Mouse (Mus musculus) lung, postnatal 0 days (tissue): ENCODE measurements around the gene Rab33b. TPM values are rescaled to one million over a fixed set of nuclear protein-coding genes. Genes with fewer than 3 reads are reported as not detected.

Source experiments
- ATAC-seq: fragments of 200-750 bp; cut with Nextera tagmentation; 2 replicates; pipeline ENCODE4 v1.8.0; 2017; ENCODE audit warnings: moderate library complexity
- DNase-seq: peaks from one replicate; pipeline ENCODE4 v3.0.0-alpha.2; 2016; ENCODE audit warnings: low spot score
- H3K27ac ChIP-seq: fragments of 300-500 bp; sonication (generic); 2 replicates; pipeline ENCODE4 v1.5.1; 2014; ENCODE audit warnings: antibody characterized with exemption, mild to moderate bottlenecking, low read length, mixed read lengths
- H3K27me3 ChIP-seq: fragments of 300-500 bp; sonication (generic); replicated peaks from 2 replicates; pipeline ENCODE4 v1.6.1; 2014; ENCODE audit warnings: low read length, mixed read lengths; ENCODE audit not compliant: insufficient read depth
- H3K36me3 ChIP-seq: fragments of 300-500 bp; sonication (generic); 2 replicates; pipeline ENCODE4 v1.6.1; 2014; ENCODE audit warnings: low read length, mixed read lengths; ENCODE audit not compliant: insufficient read depth
- H3K4me1 ChIP-seq: fragments of 300-500 bp; sonication (generic); 2 replicates; pipeline ENCODE4 v1.6.1; 2014; ENCODE audit warnings: antibody characterized with exemption, low read depth, low read length, mixed read lengths; ENCODE audit not compliant: insufficient read depth
- H3K4me2 ChIP-seq: fragments of 300-500 bp; sonication (generic); replicated peaks from 2 replicates; pipeline ENCODE4 v1.6.1; 2014; ENCODE audit warnings: low read depth, mild to moderate bottlenecking, low read length, moderate library complexity, mixed read lengths
- H3K4me3 ChIP-seq: fragments of 300-500 bp; sonication (generic); 2 replicates; pipeline ENCODE4 v1.5.1; 2014; ENCODE audit warnings: low read depth, low read length
- H3K9ac ChIP-seq: fragments of 300-500 bp; sonication (generic); replicated peaks from 2 replicates; pipeline ENCODE4 v1.6.1; 2014; ENCODE audit warnings: low read depth, mild to moderate bottlenecking
- H3K9me3 ChIP-seq: fragments of 300-500 bp; sonication (generic); 2 replicates; pipeline ENCODE4 v1.6.1; 2016; ENCODE audit warnings: low read length, mixed read lengths
- CTCF ChIP-seq: IDR thresholded peaks from 2 replicates; pipeline ENCODE4 v1.5.1; 2016; ENCODE audit warnings: antibody characterized with exemption, mild to moderate bottlenecking
- EP300 ChIP-seq: IDR thresholded peaks from 2 replicates; pipeline ENCODE4 v1.6.1; 2016; ENCODE audit warnings: antibody characterized with exemption, mild to moderate bottlenecking, control low read depth
- WGBS: fragments of 180-500 bp; shearing (Covaris S2); extraction: QIAGEN DNeasy Blood & Tissue Kit; methylation state at CpG from one replicate; pipeline ENCODE4 v1.1.7; 2014; 5-methylcytosine and 5-hydroxymethylcytosine counted together
- polyA plus RNA-seq: library from polyadenylated mRNA; unstranded; fragments of >200 nt; fragmentation: Nextera tagmentation; extraction: Ambion mirVana; gene quantifications from 2 replicates; pipeline ENCODE4 v1.2.1, GENCODE M21; 2015

The Rab33b gene
- polyA plus RNA-seq, 1 experiment from 2014 or later = 24.9 TPM

DNA sequence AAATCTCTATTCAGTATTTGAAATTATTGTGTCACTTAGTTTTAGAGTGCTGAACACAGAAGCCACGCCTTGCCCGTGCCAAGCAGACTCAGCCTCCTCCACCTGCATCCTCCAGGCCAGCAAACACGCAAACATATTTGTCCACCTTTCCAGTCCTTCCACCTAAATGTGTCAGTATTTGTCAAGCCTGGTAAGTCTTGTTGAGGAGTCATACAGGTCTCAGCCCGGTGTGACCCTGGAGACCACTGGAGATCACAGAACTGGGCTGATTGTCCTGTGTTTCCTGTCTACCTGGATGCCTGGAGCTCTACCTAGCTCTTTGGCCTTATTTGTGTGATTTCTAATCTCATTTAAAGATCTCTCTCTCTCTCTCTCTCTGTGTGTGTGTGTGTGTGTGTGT, 16.2 kb downstream of the Rab33b start:
- 74% methylated on average over 4 of the region's 4 CpGs for WGBS
- no peaks in the 10 kb centered on the region for H3K36me3 ChIP-seq
- H3K9me3 ChIP-seq = no peaks in the 10 kb centered on the region
- TF ChIP-seq CTCF (no peak), EP300 (no peak)
- H3K27ac ChIP-seq = no peak overlapping the region
- no peak overlapping the region for H3K9ac ChIP-seq
- H3K4me1 ChIP-seq = no peaks in the 10 kb centered on the region; the same call in 1 of the 2 replicates
- H3K4me3 ChIP-seq = no peak overlapping the region
- no peak overlapping the region for H3K4me2 ChIP-seq
- H3K27me3 ChIP-seq = no peaks in the 10 kb centered on the region
- ATAC-seq = no peak
- DNase-seq = no peak

DNA sequence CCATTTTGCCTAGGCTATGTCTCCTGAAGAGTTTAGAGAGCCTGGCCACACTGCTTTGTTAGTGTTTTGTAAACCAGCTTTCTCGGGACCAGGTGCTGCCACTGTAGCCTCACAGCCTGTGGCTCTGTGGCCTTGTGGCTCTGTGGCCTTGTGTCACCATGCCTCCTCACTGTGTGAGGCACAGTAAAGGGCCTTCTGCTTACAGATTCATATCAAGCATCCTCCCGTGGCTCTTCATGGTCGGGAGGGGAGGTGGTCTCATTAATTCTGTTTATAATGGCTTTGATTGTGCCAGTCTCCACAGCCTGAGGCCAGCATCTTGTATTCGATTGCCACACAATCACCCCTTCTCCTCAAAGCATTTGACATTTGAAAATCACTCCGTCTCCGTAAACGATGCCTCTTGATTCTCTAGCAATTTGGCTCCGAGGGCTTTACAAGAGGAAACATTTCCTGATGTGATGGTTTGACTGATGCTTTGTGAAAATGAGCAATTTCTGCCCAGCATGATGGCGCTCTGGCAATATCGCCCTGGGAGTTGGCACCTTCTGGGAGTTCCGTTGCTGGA, 20.7 kb downstream of the Rab33b start:
- Histone ChIP-seq H3K36me3 (no peaks in the 10 kb centered on the region), H3K27ac (no peak overlapping the region), H3K9ac (no peak overlapping the region), H3K27me3 (no peaks in the 10 kb centered on the region), H3K4me3 (no peak overlapping the region), H3K4me1 (no peaks in the 10 kb centered on the region), H3K9me3 (no peaks in the 10 kb centered on the region), H3K4me2 (no peak overlapping the region)
- no peak for DNase-seq
- TF ChIP-seq CTCF (no peak), EP300 (no peak)
- 80% methylated on average over 11 of the region's 11 CpGs for WGBS
- no peak for ATAC-seq

DNA sequence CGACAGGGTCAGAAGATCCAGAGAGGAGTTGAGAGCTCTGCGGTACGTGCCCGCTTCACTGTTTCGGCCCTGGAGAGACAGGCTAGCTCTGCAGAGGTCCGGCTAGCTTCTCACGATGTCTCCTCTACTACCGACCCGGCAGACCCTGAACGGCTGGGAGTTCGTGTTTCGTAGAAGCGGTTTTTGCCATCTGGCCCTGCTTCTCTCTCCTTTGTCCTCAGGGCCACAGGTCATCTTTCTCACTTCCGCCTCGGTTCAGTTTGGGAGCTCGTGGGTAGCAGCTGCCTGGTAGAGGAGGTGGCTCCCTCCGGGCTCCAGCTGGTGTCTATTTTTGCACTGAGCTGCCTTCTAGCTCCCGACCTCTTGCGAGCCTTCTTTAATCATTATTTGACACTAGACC, 21.7 kb downstream of the Rab33b start:
- ATAC-seq (peak; percentile 19; the same call in 1 of the 2 replicates), DNase-seq (peak; percentile 38)
- no peaks in the 10 kb centered on the region for H3K27me3 ChIP-seq
- no peak overlapping the region; the same call in 1 of the 2 replicates for H3K9ac ChIP-seq
- no peaks in the 10 kb centered on the region for H3K4me1 ChIP-seq
- H3K9me3 ChIP-seq = no peaks in the 10 kb centered on the region
- no peak overlapping the region for H3K27ac ChIP-seq
- TF ChIP-seq EP300 = no peak
- TF ChIP-seq CTCF = no peak
- 58% methylated on average over 19 of the region's 19 CpGs for WGBS
- H3K4me2 ChIP-seq = no peak overlapping the region
- H3K4me3 ChIP-seq = no peak overlapping the region
- H3K36me3 ChIP-seq = no peaks in the 10 kb centered on the region

DNA sequence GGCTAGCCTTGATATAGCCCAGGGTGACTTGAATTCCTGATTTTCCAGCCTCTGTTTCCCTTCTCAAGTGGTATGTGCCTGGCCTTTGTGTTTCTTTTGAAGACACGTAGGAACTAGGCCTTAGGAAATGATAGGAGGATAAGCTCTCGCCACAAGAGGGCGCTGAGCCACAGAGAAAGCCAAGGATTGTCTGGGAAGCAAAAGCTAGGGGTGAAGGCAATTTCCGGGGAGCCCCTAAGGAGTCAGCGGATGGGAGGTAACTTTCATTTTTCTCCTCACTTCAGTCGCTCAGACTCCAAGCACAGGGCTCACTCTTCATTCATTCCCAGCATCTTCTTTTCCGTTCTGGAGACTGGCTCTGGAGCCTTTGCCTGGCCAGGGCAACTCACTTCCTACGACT, 27.2 kb downstream of the Rab33b start:
- ATAC-seq = peak; percentile 62
- DNase-seq = peak; percentile 85
- Histone ChIP-seq H3K9me3 (no peaks in the 10 kb centered on the region), H3K27me3 (no peaks in the 10 kb centered on the region), H3K4me2 (peak overlapping the region; percentile 44), H3K36me3 (no peaks in the 10 kb centered on the region), H3K4me1 (no peaks in the 10 kb centered on the region), H3K9ac (no peak overlapping the region), H3K27ac (no peak overlapping the region), H3K4me3 (0 out of 2 replicates have a peak overlapping the region, but pooled peaks have one; percentile 6)
- 13% methylated on average over 8 of the region's 8 CpGs for WGBS
- TF ChIP-seq EP300 (no peak), CTCF (peak; percentile 94)

DNA sequence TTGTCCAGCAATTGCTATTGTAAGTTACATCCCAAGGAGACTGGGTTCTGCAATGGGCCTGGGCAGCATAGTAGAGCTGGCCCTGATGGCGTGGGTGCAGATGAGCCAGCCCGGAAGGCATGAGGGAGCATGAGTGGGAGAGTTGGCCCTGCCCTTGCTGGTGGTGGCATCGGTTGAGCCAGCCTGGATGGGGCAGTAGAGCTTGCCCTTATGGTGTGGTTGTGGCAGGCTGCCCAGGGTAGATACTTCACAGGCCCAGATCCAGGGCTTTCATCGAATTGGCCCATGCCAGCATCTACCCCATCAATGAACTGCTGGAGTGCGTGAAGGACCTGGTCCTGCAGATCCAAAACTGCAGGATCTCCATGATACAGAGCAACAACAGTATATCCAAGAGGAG, 28.3 kb downstream of the Rab33b start:
- DNase-seq (no peak), ATAC-seq (no peak)
- Histone ChIP-seq H3K27ac (no peak overlapping the region), H3K27me3 (no peaks in the 10 kb centered on the region), H3K9me3 (no peaks in the 10 kb centered on the region), H3K9ac (no peak overlapping the region), H3K4me2 (no peak overlapping the region), H3K4me1 (no peaks in the 10 kb centered on the region), H3K4me3 (no peak overlapping the region), H3K36me3 (no peaks in the 10 kb centered on the region)
- TF ChIP-seq CTCF (no peak), EP300 (no peak)
- WGBS = 85% methylated on average over 5 of the region's 5 CpGs

DNA sequence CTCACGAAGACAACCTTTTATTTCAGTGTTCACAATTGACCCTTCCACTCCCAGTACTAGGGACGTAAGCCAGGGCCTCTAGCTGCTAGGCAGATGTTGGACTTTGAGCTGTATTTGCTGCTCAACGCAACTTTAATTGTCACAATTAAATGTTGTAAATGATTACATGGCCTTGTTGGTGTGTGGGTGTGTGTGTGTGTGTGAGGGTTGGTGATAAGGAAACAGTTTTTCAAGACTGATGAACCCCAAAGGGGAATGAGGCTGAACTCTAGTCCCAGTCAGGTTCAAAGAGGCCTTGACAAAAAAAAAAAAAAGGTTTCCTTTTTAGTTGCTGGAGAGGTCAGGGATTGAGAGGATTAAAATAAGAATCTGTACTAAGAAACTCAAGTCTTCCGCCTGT, 33.7 kb downstream of the Rab33b start:
- DNase-seq (no peak), ATAC-seq (no peak)
- H3K27me3 ChIP-seq = no peaks in the 10 kb centered on the region
- no peak overlapping the region for H3K4me3 ChIP-seq
- no peak overlapping the region for H3K27ac ChIP-seq
- H3K9ac ChIP-seq = no peak overlapping the region
- no peaks in the 10 kb centered on the region for H3K4me1 ChIP-seq
- no peak overlapping the region for H3K4me2 ChIP-seq
- TF ChIP-seq CTCF (no peak), EP300 (no peak)
- H3K9me3 ChIP-seq = no peaks in the 10 kb centered on the region
- 86% methylated on average over 4 of the region's 4 CpGs for WGBS
- H3K36me3 ChIP-seq = peaks cover 10% of the 10 kb centered on the region; the same call in 1 of the 2 replicates
